Mouse (Mus musculus) urinary bladder, adult 2 months (tissue): ENCODE measurements around the gene Hoxb3. TPM values are rescaled to one million over a fixed set of nuclear protein-coding genes. Genes with fewer than 3 reads are reported as not detected.

ENCODE experiments used
- DNase-seq: peaks from one replicate; pipeline ENCODE4 v3.0.0; 2022; ENCODE audit warnings: low spot score
- polyA plus RNA-seq: library from polyadenylated mRNA; depleted of rRNA; stranded (reverse); fragments of >200 nt; gene quantifications from 2 replicates; pipeline ENCODE4 v1.2.3, GENCODE M21; 2012

The Hoxb3 gene
- polyA plus RNA-seq, 1 experiment = 11.4 TPM

- no peak for DNase-seq
These were observed 28.7 kb downstream of the Hoxb3 start for GRCm38 (mm10) chr11:96351831-96352230.

- peak; percentile 59 for DNase-seq
These were observed 29.8 kb downstream of the Hoxb3 start for GRCm38 (mm10) chr11:96352691-96353521.

- DNase-seq = no peak
These were observed 30.4 kb downstream of the Hoxb3 start for GRCm38 (mm10) chr11:96353522-96353841.

GRCm38 (mm10) chr11:96353939-96354338, 30.8 kb downstream of the Hoxb3 start:
- DNase-seq = peak; percentile 26

GRCm38 (mm10) chr11:96354376-96354775, 31.2 kb downstream of the Hoxb3 start:
- DNase-seq = peak; percentile 52

GRCm38 (mm10) chr11:96354801-96355311, 31.7 kb downstream of the Hoxb3 start:
- no peak for DNase-seq

GRCm38 (mm10) chr11:96363807-96364206, 40.7 kb downstream of the Hoxb3 start:
- DNase-seq = no peak

- DNase-seq = no peak
These were observed 42.4 kb downstream of the Hoxb3 start, which contains the start of gene Hoxb1 for GRCm38 (mm10) chr11:96365441-96366091. Gene Hoxb1, plus strand, starts transcription at chr11:96365752.

- peak; percentile 40 for DNase-seq
These were observed 43.2 kb downstream of the Hoxb3 start for GRCm38 (mm10) chr11:96366092-96367041.

- DNase-seq = no peak
These were observed 44.0 kb downstream of the Hoxb3 start for GRCm38 (mm10) chr11:96367141-96367540.

GRCm38 (mm10) chr11:96368686-96369085, 45.6 kb downstream of the Hoxb3 start:
- no peak for DNase-seq

- no peak for DNase-seq
These were observed 46.0 kb downstream of the Hoxb3 start for GRCm38 (mm10) chr11:96369140-96369539.

- no peak for DNase-seq
These were observed 48.6 kb downstream of the Hoxb3 start for GRCm38 (mm10) chr11:96371726-96372125.

GRCm38 (mm10) chr11:96372519-96372918, 49.4 kb downstream of the Hoxb3 start:
- no peak for DNase-seq

- DNase-seq = no peak
These were observed 51.7 kb downstream of the Hoxb3 start for GRCm38 (mm10) chr11:96374810-96375209.

GRCm38 (mm10) chr11:96383381-96383780, 60.3 kb downstream of the Hoxb3 start:
- DNase-seq = no peak

- no peak for DNase-seq
These were observed 64.5 kb downstream of the Hoxb3 start for GRCm38 (mm10) chr11:96387635-96388034.

- no peak for DNase-seq
These were observed 73.9 kb downstream of the Hoxb3 start for GRCm38 (mm10) chr11:96396772-96397626.
